Mouse (Mus musculus) midbrain, embryonic 14.5 days (tissue): ENCODE results near the gene E2f2. TPM values are rescaled to one million over a fixed set of nuclear protein-coding genes. Genes with fewer than 3 reads are reported as not detected.

Source experiments
- ATAC-seq: fragments of 200-750 bp; cut with Nextera tagmentation; 2 replicates; pipeline ENCODE4 v1.8.0; 2017; ENCODE audit warnings: moderate number of reproducible peaks, moderate library complexity; ENCODE audit not compliant: low FRiP score, low TSS enrichment
- DNase-seq: peaks from one replicate; pipeline ENCODE4 v3.0.0-alpha.2; 2015
- H3K27ac ChIP-seq: fragments of 300-500 bp; sonication (generic); replicated peaks from 2 replicates; pipeline ENCODE4 v1.5.1; 2014; ENCODE audit warnings: mild to moderate bottlenecking, low read depth, low read length, moderate library complexity
- H3K27me3 ChIP-seq: fragments of 300-500 bp; sonication (generic); 2 replicates; pipeline ENCODE4 v1.6.1; 2014; ENCODE audit warnings: low read length, control low read depth, mixed read lengths; ENCODE audit not compliant: control insufficient read depth, insufficient read depth
- H3K36me3 ChIP-seq: fragments of 300-500 bp; sonication (generic); 2 replicates; pipeline ENCODE4 v1.6.1; 2014; ENCODE audit warnings: low read length, control low read depth; ENCODE audit not compliant: control insufficient read depth, insufficient read depth
- H3K4me1 ChIP-seq: fragments of 300-500 bp; sonication (generic); 2 replicates; pipeline ENCODE4 v1.6.1; 2014; ENCODE audit warnings: mild to moderate bottlenecking, antibody characterized with exemption, low read length, control low read depth; ENCODE audit not compliant: control insufficient read depth, insufficient read depth
- H3K4me2 ChIP-seq: fragments of 300-500 bp; sonication (generic); 2 replicates; pipeline ENCODE4 v1.6.1; 2014; ENCODE audit warnings: mild to moderate bottlenecking, low read length, moderate library complexity
- H3K4me3 ChIP-seq: fragments of 300-500 bp; sonication (generic); replicated peaks from 2 replicates; pipeline ENCODE4 v1.5.1; 2014; ENCODE audit warnings: low read depth, low read length
- H3K9ac ChIP-seq: fragments of 300-500 bp; sonication (generic); replicated peaks from 2 replicates; pipeline ENCODE4 v1.6.1; 2014; ENCODE audit warnings: mild to moderate bottlenecking, low read length, moderate library complexity
- H3K9me3 ChIP-seq: fragments of 300-500 bp; sonication (generic); 2 replicates; pipeline ENCODE4 v1.6.1; 2016; ENCODE audit warnings: low read length, control low read depth, mixed read lengths; ENCODE audit not compliant: control insufficient read depth
- WGBS: fragments of 180-500 bp; shearing (Covaris S2); extraction: QIAGEN DNeasy Blood & Tissue Kit; methylation state at CpG from one replicate; pipeline ENCODE4 v1.1.7; 2014; 5-methylcytosine and 5-hydroxymethylcytosine counted together
- polyA plus RNA-seq: library from polyadenylated mRNA; unstranded; fragments of >200 nt; fragmentation: Nextera tagmentation; extraction: Ambion mirVana; gene quantifications from 2 replicates; pipeline ENCODE4 v1.2.1, GENCODE M21; 2014

Gene E2f2
- polyA plus RNA-seq, 1 experiment from 2014 or later = 1.7 TPM

GRCm38 (mm10) chr4:136186315-136186714 lies 14.1 kb downstream of the E2f2 start:
- Histone ChIP-seq H3K4me1 (no peaks in the 10 kb centered on the region), H3K9me3 (no peaks in the 10 kb centered on the region), H3K4me3 (no peak overlapping the region), H3K36me3 (no peaks in the 10 kb centered on the region), H3K4me2 (no peak overlapping the region), H3K27me3 (no peaks in the 10 kb centered on the region), H3K27ac (no peak overlapping the region), H3K9ac (no peak overlapping the region)
- no peak for ATAC-seq
- WGBS = 89% methylated on average over 8 of the region's 8 CpGs
- DNase-seq = no peak

GRCm38 (mm10) chr4:136186739-136187472 lies 14.7 kb downstream of the E2f2 start:
- Histone ChIP-seq H3K27me3 (no peaks in the 10 kb centered on the region), H3K9ac (no peak overlapping the region), H3K27ac (no peak overlapping the region), H3K4me1 (no peaks in the 10 kb centered on the region), H3K36me3 (no peaks in the 10 kb centered on the region), H3K4me3 (no peak overlapping the region), H3K4me2 (no peak overlapping the region), H3K9me3 (no peaks in the 10 kb centered on the region)
- DNase-seq (no peak), ATAC-seq (no peak)
- 87% methylated on average over 23 of the region's 23 CpGs for WGBS

GRCm38 (mm10) chr4:136188973-136189737 lies 17.0 kb downstream of the E2f2 start:
- no peak overlapping the region for H3K4me2 ChIP-seq

GRCm38 (mm10) chr4:136189912-136190311 lies 17.7 kb downstream of the E2f2 start:
- Histone ChIP-seq H3K9me3 (no peaks in the 10 kb centered on the region), H3K27ac (no peak overlapping the region), H3K4me2 (no peak overlapping the region), H3K4me3 (no peak overlapping the region), H3K9ac (no peak overlapping the region), H3K4me1 (no peaks in the 10 kb centered on the region), H3K27me3 (no peaks in the 10 kb centered on the region), H3K36me3 (no peaks in the 10 kb centered on the region)
- no peak for DNase-seq
- 86% methylated on average over 8 of the region's 8 CpGs for WGBS
- ATAC-seq = no peak

More at GRCm38 (mm10) chr4:136188973-136189737, 17.0 kb downstream of the E2f2 start:
- no peaks in the 10 kb centered on the region for H3K4me1 ChIP-seq
- H3K4me3 ChIP-seq = no peak overlapping the region
- no peaks in the 10 kb centered on the region for H3K36me3 ChIP-seq
- DNase-seq (no peak), ATAC-seq (no peak)
- H3K9ac ChIP-seq = no peak overlapping the region
- 87% methylated on average over 6 of the region's 6 CpGs for WGBS
- no peaks in the 10 kb centered on the region for H3K27me3 ChIP-seq
- no peak overlapping the region for H3K27ac ChIP-seq
- no peaks in the 10 kb centered on the region for H3K9me3 ChIP-seq

GRCm38 (mm10) chr4:136193571-136193970 lies 21.4 kb downstream of the E2f2 start:
- Histone ChIP-seq H3K4me3 (no peak overlapping the region), H3K27me3 (no peaks in the 10 kb centered on the region), H3K4me1 (no peaks in the 10 kb centered on the region), H3K9me3 (no peaks in the 10 kb centered on the region), H3K36me3 (no peaks in the 10 kb centered on the region), H3K4me2 (no peak overlapping the region), H3K9ac (no peak overlapping the region), H3K27ac (no peak overlapping the region)
- ATAC-seq (no peak), DNase-seq (no peak)
- WGBS = 93% methylated on average over 3 of the region's 3 CpGs

- DNase-seq (no peak), ATAC-seq (no peak)
- no peak overlapping the region for H3K27ac ChIP-seq
- no peaks in the 10 kb centered on the region for H3K27me3 ChIP-seq
- no peaks in the 10 kb centered on the region for H3K4me1 ChIP-seq
- no peak overlapping the region for H3K4me2 ChIP-seq
- 66% methylated on average over 7 of the region's 7 CpGs for WGBS
- no peak overlapping the region for H3K9ac ChIP-seq
- no peaks in the 10 kb centered on the region for H3K36me3 ChIP-seq
- no peak overlapping the region for H3K4me3 ChIP-seq
- H3K9me3 ChIP-seq = no peaks in the 10 kb centered on the region
These were observed 22.8 kb downstream of the E2f2 start for GRCm38 (mm10) chr4:136195029-136195428.

GRCm38 (mm10) chr4:136195629-136196028 lies 23.4 kb downstream of the E2f2 start:
- Histone ChIP-seq H3K4me2 (no peak overlapping the region), H3K9ac (no peak overlapping the region), H3K4me3 (no peak overlapping the region), H3K27me3 (no peaks in the 10 kb centered on the region), H3K27ac (no peak overlapping the region), H3K4me1 (no peaks in the 10 kb centered on the region), H3K36me3 (no peaks in the 10 kb centered on the region), H3K9me3 (no peaks in the 10 kb centered on the region)
- no peak for ATAC-seq
- DNase-seq = no peak
- WGBS = 72% methylated on average over 9 of the region's 9 CpGs

- H3K9ac ChIP-seq = no peak overlapping the region
- H3K27me3 ChIP-seq = no peaks in the 10 kb centered on the region
- no peaks in the 10 kb centered on the region for H3K9me3 ChIP-seq
- no peak overlapping the region for H3K4me2 ChIP-seq
- H3K27ac ChIP-seq = no peak overlapping the region
- ATAC-seq (no peak), DNase-seq (no peak)
- no peaks in the 10 kb centered on the region for H3K4me1 ChIP-seq
- H3K4me3 ChIP-seq = no peak overlapping the region
- 79% methylated on average over 10 of the region's 10 CpGs for WGBS
- no peaks in the 10 kb centered on the region for H3K36me3 ChIP-seq
These were observed 24.0 kb downstream of the E2f2 start for GRCm38 (mm10) chr4:136196201-136196600.

GRCm38 (mm10) chr4:136198846-136199245 lies 26.7 kb downstream of the E2f2 start:
- H3K4me1 ChIP-seq = no peaks in the 10 kb centered on the region
- 67% methylated on average over 7 of the region's 7 CpGs for WGBS
- no peaks in the 10 kb centered on the region for H3K9me3 ChIP-seq
- H3K4me2 ChIP-seq = no peak overlapping the region
- no peak overlapping the region for H3K4me3 ChIP-seq
- H3K36me3 ChIP-seq = no peaks in the 10 kb centered on the region
- H3K27ac ChIP-seq = no peak overlapping the region
- H3K27me3 ChIP-seq = no peaks in the 10 kb centered on the region
- DNase-seq (no peak), ATAC-seq (no peak)
- no peak overlapping the region for H3K9ac ChIP-seq
